Mouse (Mus musculus): ENCODE results near the gene Tmem8. TPM values are rescaled to one million over a fixed set of nuclear protein-coding genes. Genes with fewer than 3 reads are reported as not detected.
"Not testable (repeated sequence)": the region's sequence is repeated elsewhere in the genome, so short reads cannot be mapped to it uniquely, and the experiment has no call there.

Tmem8 gene
- polyA plus RNA-seq, 1 experiment, result 67.5 TPM

DNA sequence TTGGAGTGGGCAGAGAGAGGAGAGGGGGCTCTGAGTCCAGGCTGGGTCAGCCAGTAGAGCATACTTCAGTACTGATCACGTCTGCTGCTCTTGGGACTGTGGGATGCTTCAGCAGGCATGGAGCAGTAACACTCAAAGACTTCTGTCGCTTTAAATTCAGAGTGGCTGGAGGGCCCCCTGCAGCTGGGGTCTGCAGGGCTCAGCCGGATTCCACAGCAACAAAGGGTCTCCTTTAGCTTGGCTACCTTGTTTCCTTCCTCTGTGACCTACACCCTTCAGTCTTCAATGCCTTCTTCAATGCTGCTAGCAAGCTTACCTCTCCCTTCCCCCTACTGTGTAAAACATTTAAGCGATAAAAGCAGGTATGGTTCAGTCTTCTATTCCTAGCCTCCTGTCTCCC, 2.1 kb upstream of the Tmem8 start:
- TF ChIP-seq POLR2A (IDR thresholded peaks at IDR 0.05; ENCODE audit: borderline replicate concordance, low read depth, low read length) (no peak), CTCF (IDR thresholded peaks at IDR 0.05; ENCODE audit: low read depth, low read length) (no peak)
- Histone ChIP-seq H3K4me1 (ENCODE audit: control insufficient read depth, insufficient read depth, low read length) (peaks cover 9% of the 10 kb centered on the region), H3K4me3 (ENCODE audit: insufficient read depth, low read length) (no peak overlapping the region), H3K27ac (ENCODE audit: insufficient read depth, low read depth, low read length) (no peak overlapping the region)

GRCm38 (mm10) chr17:26111722-26112121, 1.4 kb upstream of the Tmem8 start:
- Histone ChIP-seq H3K4me1 (ENCODE audit: control insufficient read depth, insufficient read depth, low read length) (peaks cover 7% of the 10 kb centered on the region), H3K27ac (ENCODE audit: insufficient read depth, low read depth, low read length) (no peak overlapping the region), H3K4me3 (ENCODE audit: insufficient read depth, low read length) (no peak overlapping the region)
- no peak for TF ChIP-seq POLR2A (IDR thresholded peaks at IDR 0.05; ENCODE audit: borderline replicate concordance, low read depth, low read length)
- no peak for TF ChIP-seq CTCF (IDR thresholded peaks at IDR 0.05; ENCODE audit: low read depth, low read length)

- Histone ChIP-seq H3K27ac (ENCODE audit: insufficient read depth, low read depth, low read length) (no peak overlapping the region), H3K4me3 (ENCODE audit: insufficient read depth, low read length) (peak overlapping the region; percentile 60), H3K4me1 (ENCODE audit: control insufficient read depth, insufficient read depth, low read length) (peaks cover 7% of the 10 kb centered on the region)
- 0 out of 2 replicates have a peak, but pooled peaks have one; percentile 14 for TF ChIP-seq CTCF (IDR thresholded peaks at IDR 0.05; ENCODE audit: low read depth, low read length)
- TF ChIP-seq POLR2A (IDR thresholded peaks at IDR 0.05; ENCODE audit: borderline replicate concordance, low read depth, low read length), result no peak
Observed at GRCm38 (mm10) chr17:26112751-26113150, 348 bp upstream of the Tmem8 start.

DNA sequence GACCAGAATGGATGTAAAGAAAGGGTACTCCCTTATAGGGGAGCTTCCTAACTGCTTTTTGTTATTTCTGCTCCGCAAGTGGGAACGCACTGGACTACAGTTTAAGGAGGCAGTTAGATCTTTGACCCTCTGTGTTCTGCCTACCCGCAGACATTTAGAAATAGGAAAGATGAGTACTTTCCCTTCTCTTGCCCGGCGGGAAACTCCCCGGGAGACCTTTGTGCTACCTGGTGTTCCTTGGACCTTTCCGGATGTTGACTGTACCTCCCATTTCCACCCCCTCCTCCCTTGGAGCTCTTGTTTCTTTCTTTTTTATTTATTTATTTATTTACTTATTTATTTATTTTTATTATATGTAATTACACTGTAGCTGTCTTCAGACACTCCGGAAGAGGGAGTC, 962 bp downstream of the Tmem8 start:
- H3K27ac ChIP-seq (ENCODE audit: insufficient read depth, low read depth, low read length), result no peak overlapping the region
- TF ChIP-seq POLR2A (IDR thresholded peaks at IDR 0.05; ENCODE audit: borderline replicate concordance, low read depth, low read length) (no peak), CTCF (IDR thresholded peaks at IDR 0.05; ENCODE audit: low read depth, low read length) (no peak)
- H3K4me3 ChIP-seq (ENCODE audit: insufficient read depth, low read length), result peak overlapping the region; percentile 60

DNA sequence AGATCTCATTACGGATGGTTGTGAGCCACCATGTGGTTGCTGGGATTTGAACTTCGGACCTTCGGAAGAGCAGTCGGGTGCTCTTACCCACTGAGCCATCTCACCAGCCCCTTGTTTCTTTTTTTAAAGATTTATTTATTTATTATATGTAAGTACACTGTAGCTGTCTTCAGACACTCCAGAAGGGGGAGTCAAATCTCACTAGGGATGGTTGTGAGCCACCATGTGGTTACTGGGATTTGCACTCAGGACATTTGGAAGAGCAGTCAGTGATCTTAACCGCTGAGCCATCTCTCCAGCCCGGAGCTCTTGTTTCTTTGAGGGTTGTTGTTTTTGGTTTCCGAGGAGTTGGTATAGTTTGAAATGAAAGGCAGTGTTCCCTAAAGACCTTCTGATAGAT, 1.4 kb downstream of the Tmem8 start:
- H3K27ac ChIP-seq (ENCODE audit: insufficient read depth, low read depth, low read length); H3K4me3 ChIP-seq (ENCODE audit: insufficient read depth, low read length); H3K4me1 ChIP-seq (ENCODE audit: control insufficient read depth, insufficient read depth, low read length): not testable (repeated sequence)

More for the DNA sequence above, 962 bp downstream of the Tmem8 start:
- H3K4me1 ChIP-seq (ENCODE audit: control insufficient read depth, insufficient read depth, low read length), result peaks cover 7% of the 10 kb centered on the region

GRCm38 (mm10) chr17:26115205-26115898, 2.3 kb downstream of the Tmem8 start:
- H3K4me3 ChIP-seq (ENCODE audit: insufficient read depth, low read length), result no peak overlapping the region
- H3K27ac ChIP-seq (ENCODE audit: insufficient read depth, low read depth, low read length), result no peak overlapping the region
- TF ChIP-seq POLR2A (IDR thresholded peaks at IDR 0.05; ENCODE audit: borderline replicate concordance, low read depth, low read length) (no peak), CTCF (IDR thresholded peaks at IDR 0.05; ENCODE audit: low read depth, low read length) (no peak)
- H3K4me1 ChIP-seq (ENCODE audit: control insufficient read depth, insufficient read depth, low read length), result peaks cover 3% of the 10 kb centered on the region

DNA sequence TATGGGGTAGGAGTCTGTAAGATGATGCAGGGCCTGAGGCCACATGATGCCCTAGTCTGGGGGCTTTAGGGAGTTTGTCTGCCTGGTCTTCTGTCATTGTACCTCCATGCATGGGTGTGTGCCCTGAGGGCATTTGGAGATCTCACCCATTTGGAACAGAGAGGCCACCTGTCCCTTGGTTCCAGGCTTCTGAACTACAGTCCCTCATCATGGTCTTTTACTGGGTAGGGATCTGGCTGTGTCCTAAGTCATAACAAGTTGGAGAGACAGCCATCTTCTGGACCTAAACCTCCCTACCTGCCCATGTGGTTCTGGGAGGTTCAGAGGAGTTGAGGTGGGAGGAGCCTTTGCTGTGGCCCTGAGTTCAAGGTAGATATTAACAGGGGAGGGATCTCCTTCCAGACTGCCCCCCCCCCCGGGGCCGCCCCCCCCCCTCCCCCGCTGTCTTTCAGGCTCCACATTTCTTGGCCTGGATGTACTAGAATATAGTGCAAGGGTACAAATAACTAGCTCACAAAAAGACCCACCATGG, 2.9 kb downstream of the Tmem8 start:
- Histone ChIP-seq H3K4me1 (ENCODE audit: control insufficient read depth, insufficient read depth, low read length) (peaks cover 3% of the 10 kb centered on the region), H3K4me3 (ENCODE audit: insufficient read depth, low read length) (no peak overlapping the region), H3K27ac (ENCODE audit: insufficient read depth, low read depth, low read length) (no peak overlapping the region)
- TF ChIP-seq CTCF (IDR thresholded peaks at IDR 0.05; ENCODE audit: low read depth, low read length) (no peak), POLR2A (IDR thresholded peaks at IDR 0.05; ENCODE audit: borderline replicate concordance, low read depth, low read length) (no peak)

DNA sequence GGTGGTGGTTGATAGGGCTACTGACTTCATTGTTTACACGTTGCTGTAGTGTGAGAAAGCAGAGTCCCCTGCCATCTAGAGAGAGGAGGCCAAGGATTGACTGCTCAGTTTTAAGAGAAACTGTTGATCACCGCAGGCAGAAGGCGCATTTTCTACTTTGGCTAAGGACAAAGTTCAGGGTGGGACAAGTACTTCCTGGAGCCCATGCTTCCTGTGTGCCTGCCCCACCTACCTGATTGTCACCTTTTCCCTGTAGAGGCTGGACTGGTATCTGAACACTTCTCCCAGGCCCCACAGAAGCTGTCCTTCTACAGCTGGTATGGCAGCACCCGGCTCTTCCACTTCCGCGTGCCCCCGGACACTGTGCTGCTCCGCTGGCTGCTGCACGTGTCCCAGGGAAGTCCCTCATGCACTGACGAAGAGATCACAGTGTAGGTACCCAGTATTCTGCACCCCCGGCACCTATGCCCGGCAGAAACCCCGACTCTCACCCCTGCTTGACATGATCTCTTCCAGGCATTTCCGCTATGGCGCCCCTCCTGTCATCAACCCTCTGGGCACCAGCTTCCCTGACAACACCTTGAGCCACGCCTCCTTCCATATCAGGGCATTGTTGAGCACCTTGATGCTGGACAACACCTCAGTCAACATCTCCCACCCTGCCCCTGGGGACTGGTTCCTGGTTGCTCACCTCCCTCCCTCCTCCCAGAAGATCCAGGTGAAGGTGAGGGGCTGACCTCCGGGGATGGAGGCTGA, 3.6 kb downstream of the Tmem8 start:
- Histone ChIP-seq H3K27ac (ENCODE audit: insufficient read depth, low read depth, low read length) (no peak overlapping the region), H3K4me1 (ENCODE audit: control insufficient read depth, insufficient read depth, low read length) (peaks cover 3% of the 10 kb centered on the region), H3K4me3 (ENCODE audit: insufficient read depth, low read length) (no peak overlapping the region)
- TF ChIP-seq CTCF (IDR thresholded peaks at IDR 0.05; ENCODE audit: low read depth, low read length) (no peak), POLR2A (IDR thresholded peaks at IDR 0.05; ENCODE audit: borderline replicate concordance, low read depth, low read length) (no peak)

GRCm38 (mm10) chr17:26119766-26120710, 6.9 kb downstream of the Tmem8 start:
- TF ChIP-seq CTCF (IDR thresholded peaks at IDR 0.05; ENCODE audit: low read depth, low read length) (peak; percentile 65), POLR2A (IDR thresholded peaks at IDR 0.05; ENCODE audit: borderline replicate concordance, low read depth, low read length) (no peak)
- no peak overlapping the region for H3K4me3 ChIP-seq (ENCODE audit: insufficient read depth, low read length)
- H3K4me1 ChIP-seq (ENCODE audit: control insufficient read depth, insufficient read depth, low read length), result peaks cover 4% of the 10 kb centered on the region
- H3K27ac ChIP-seq (ENCODE audit: insufficient read depth, low read depth, low read length), result no peak overlapping the region
